Mouse (Mus musculus): ENCODE results near the gene Chst13. TPM values are rescaled to one million over a fixed set of nuclear protein-coding genes. Genes with fewer than 3 reads are reported as not detected.

The Chst13 gene
- polyA plus RNA-seq, 1 experiment from 2014 or later, result not detected

- 74% methylated on average over 5 of the region's 5 CpGs for WGBS
These were observed 4.6 kb downstream of the Chst13 start for GRCm38 (mm10) chr6:90320429-90320828.

GRCm38 (mm10) chr6:90319475-90320191 is 5.4 kb downstream of the Chst13 start:
- no peak for TF ChIP-seq CTCF (IDR thresholded peaks at IDR 0.05; ENCODE audit: low read depth)
- DNase-seq (no peak), ATAC-seq (ENCODE audit: insufficient read depth) (no peak)
- Histone ChIP-seq H3K9me3 (ENCODE audit: low read depth, low read length) (no peaks in the 10 kb centered on the region), H3K4me1 (ENCODE audit: insufficient read depth) (no peaks in the 10 kb centered on the region), H3K9ac (no peak overlapping the region), H3K4me2 (no peak overlapping the region), H3K36me3 (ENCODE audit: insufficient read depth) (no peaks in the 10 kb centered on the region), H3K27ac (ENCODE audit: low read depth) (no peak overlapping the region), H3K4me3 (ENCODE audit: low read depth, low read length) (no peak overlapping the region), H3K27me3 (ENCODE audit: insufficient read depth, low read length) (no peaks in the 10 kb centered on the region)
- 60% methylated on average over 7 of the region's 7 CpGs for WGBS

More at GRCm38 (mm10) chr6:90320429-90320828, 4.6 kb downstream of the Chst13 start:
- H3K9me3 ChIP-seq (ENCODE audit: low read depth, low read length), result no peaks in the 10 kb centered on the region
- H3K4me1 ChIP-seq (ENCODE audit: insufficient read depth), result no peaks in the 10 kb centered on the region
- no peak for DNase-seq
- H3K36me3 ChIP-seq (ENCODE audit: insufficient read depth), result no peaks in the 10 kb centered on the region
- H3K4me3 ChIP-seq (ENCODE audit: low read depth, low read length), result no peak overlapping the region
- no peak overlapping the region for H3K4me2 ChIP-seq
- no peak overlapping the region for H3K9ac ChIP-seq
- H3K27ac ChIP-seq (ENCODE audit: low read depth), result no peak overlapping the region
- no peak for ATAC-seq (ENCODE audit: insufficient read depth)
- TF ChIP-seq CTCF (IDR thresholded peaks at IDR 0.05; ENCODE audit: low read depth), result no peak
- no peaks in the 10 kb centered on the region for H3K27me3 ChIP-seq (ENCODE audit: insufficient read depth, low read length)

- Histone ChIP-seq H3K4me3 (ENCODE audit: low read depth, low read length) (no peak overlapping the region), H3K4me1 (ENCODE audit: insufficient read depth) (no peaks in the 10 kb centered on the region), H3K9me3 (ENCODE audit: low read depth, low read length) (no peaks in the 10 kb centered on the region), H3K27me3 (ENCODE audit: insufficient read depth, low read length) (no peaks in the 10 kb centered on the region), H3K27ac (ENCODE audit: low read depth) (no peak overlapping the region), H3K36me3 (ENCODE audit: insufficient read depth) (no peaks in the 10 kb centered on the region), H3K9ac (no peak overlapping the region), H3K4me2 (no peak overlapping the region)
- no peak for TF ChIP-seq CTCF (IDR thresholded peaks at IDR 0.05; ENCODE audit: low read depth)
- DNase-seq (no peak), ATAC-seq (ENCODE audit: insufficient read depth) (no peak)
- WGBS, result 96% methylated on average over 2 of the region's 2 CpGs
These were observed 6.0 kb downstream of the Chst13 start for GRCm38 (mm10) chr6:90319019-90319418.

GRCm38 (mm10) chr6:90317510-90318258 is 7.3 kb downstream of the Chst13 start:
- DNase-seq (no peak), ATAC-seq (ENCODE audit: insufficient read depth) (no peak)
- no peaks in the 10 kb centered on the region for H3K9me3 ChIP-seq (ENCODE audit: low read depth, low read length)
- WGBS, result 74% methylated on average over 2 of the region's 2 CpGs
- no peak overlapping the region for H3K9ac ChIP-seq
- H3K27me3 ChIP-seq (ENCODE audit: insufficient read depth, low read length), result no peaks in the 10 kb centered on the region
- H3K36me3 ChIP-seq (ENCODE audit: insufficient read depth), result no peaks in the 10 kb centered on the region
- no peak overlapping the region for H3K27ac ChIP-seq (ENCODE audit: low read depth)
- no peaks in the 10 kb centered on the region for H3K4me1 ChIP-seq (ENCODE audit: insufficient read depth)
- no peak overlapping the region for H3K4me2 ChIP-seq
- H3K4me3 ChIP-seq (ENCODE audit: low read depth, low read length), result no peak overlapping the region
- no peak for TF ChIP-seq CTCF (IDR thresholded peaks at IDR 0.05; ENCODE audit: low read depth)

- H3K4me3 ChIP-seq (ENCODE audit: low read depth, low read length), result no peak overlapping the region
- WGBS, result 76% methylated on average over 5 of the region's 5 CpGs
- H3K4me2 ChIP-seq, result no peak overlapping the region
- no peak overlapping the region for H3K27ac ChIP-seq (ENCODE audit: low read depth)
- no peaks in the 10 kb centered on the region for H3K4me1 ChIP-seq (ENCODE audit: insufficient read depth)
- no peak for DNase-seq
- no peak overlapping the region for H3K9ac ChIP-seq
- H3K27me3 ChIP-seq (ENCODE audit: insufficient read depth, low read length), result no peaks in the 10 kb centered on the region
- no peak for TF ChIP-seq CTCF (IDR thresholded peaks at IDR 0.05; ENCODE audit: low read depth)
- no peak for ATAC-seq (ENCODE audit: insufficient read depth)
- H3K9me3 ChIP-seq (ENCODE audit: low read depth, low read length), result no peaks in the 10 kb centered on the region
- H3K36me3 ChIP-seq (ENCODE audit: insufficient read depth), result no peaks in the 10 kb centered on the region
These were observed 9.0 kb downstream of the Chst13 start for GRCm38 (mm10) chr6:90315961-90316360.

GRCm38 (mm10) chr6:90308839-90309778 is 15.9 kb downstream of the Chst13 start:
- Histone ChIP-seq H3K9ac (no peak overlapping the region), H3K4me3 (ENCODE audit: low read depth, low read length) (no peak overlapping the region), H3K4me1 (ENCODE audit: insufficient read depth) (no peaks in the 10 kb centered on the region), H3K9me3 (ENCODE audit: low read depth, low read length) (no peaks in the 10 kb centered on the region), H3K36me3 (ENCODE audit: insufficient read depth) (no peaks in the 10 kb centered on the region), H3K4me2 (no peak overlapping the region), H3K27ac (ENCODE audit: low read depth) (no peak overlapping the region), H3K27me3 (ENCODE audit: insufficient read depth, low read length) (no peaks in the 10 kb centered on the region)
- TF ChIP-seq CTCF (IDR thresholded peaks at IDR 0.05; ENCODE audit: low read depth), result no peak
- DNase-seq (no peak), ATAC-seq (ENCODE audit: insufficient read depth) (no peak)
- 80% methylated on average over 87 of the region's 87 CpGs for WGBS
